Mouse (Mus musculus): Measurements from ENCODE around the gene Dpf1.

Gene Dpf1

DNA sequence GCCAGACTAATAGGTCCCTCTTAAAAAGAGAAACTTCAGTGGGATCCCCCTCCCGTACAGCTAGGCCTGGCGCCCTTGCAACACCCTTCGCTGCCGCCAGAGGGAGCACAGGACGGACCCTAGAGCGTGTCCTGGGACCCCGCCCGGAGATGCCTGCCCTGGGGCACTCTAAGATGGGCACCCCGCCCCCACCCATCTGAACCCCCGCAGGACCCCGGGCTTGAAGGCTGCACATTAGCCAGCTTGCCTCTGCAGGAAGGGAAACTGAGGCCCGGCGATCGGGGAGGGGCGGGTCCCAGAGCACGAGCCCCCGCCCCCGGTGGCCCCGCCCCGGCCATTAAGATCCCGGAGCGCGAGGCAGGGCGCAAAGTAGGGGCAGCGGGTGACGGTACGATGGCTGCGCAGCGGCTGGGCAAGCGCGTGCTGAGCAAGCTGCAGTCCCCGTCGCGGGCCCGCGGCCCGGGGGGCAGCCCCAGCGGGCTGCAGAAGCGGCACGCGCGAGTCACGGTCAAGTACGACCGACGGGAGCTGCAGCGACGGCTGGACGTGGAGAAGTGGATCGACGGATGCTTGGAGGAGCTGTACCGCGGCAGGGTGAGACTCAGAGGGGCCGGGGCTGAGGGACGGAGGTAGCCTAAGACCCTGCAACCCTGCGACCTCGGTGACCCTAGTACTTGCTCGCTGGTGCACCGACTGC lies 14.7 kb upstream of the Dpf1 start, which contains the start of gene Ppp1r14a:
Gene Ppp1r14a, plus strand, starts transcription at position 367 of the 697 bp plus-strand sequence.
- DNase-seq (ENCODE audit: low spot score in 2 of 2), result peak; percentile 29 to 60

DNA sequence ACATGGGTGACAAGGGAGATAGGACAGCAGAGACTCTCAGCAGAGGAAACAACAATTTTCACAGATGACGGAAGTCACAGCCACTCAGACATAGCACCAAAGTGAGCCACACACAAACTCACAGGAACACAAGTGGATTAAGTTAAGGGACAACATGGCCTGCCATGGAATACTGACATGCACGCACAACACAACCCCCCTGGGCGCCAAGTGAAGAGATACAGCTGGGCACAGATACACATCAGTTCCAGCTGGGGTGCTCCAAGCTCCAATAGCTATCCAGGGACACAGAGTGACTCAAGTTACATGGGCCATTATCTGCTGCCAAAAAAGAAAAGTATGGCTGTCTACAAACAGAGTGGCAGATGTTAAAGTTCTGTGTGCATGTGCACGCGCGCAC lies 13.9 kb upstream of the Dpf1 start:
- no peak for DNase-seq (ENCODE audit: low spot score in 2 of 2)

- no peak for DNase-seq (ENCODE audit: low spot score in 2 of 2)
Measured at GRCm38 (mm10) chr7:29290691-29291485, 12.9 kb upstream of the Dpf1 start.

DNA sequence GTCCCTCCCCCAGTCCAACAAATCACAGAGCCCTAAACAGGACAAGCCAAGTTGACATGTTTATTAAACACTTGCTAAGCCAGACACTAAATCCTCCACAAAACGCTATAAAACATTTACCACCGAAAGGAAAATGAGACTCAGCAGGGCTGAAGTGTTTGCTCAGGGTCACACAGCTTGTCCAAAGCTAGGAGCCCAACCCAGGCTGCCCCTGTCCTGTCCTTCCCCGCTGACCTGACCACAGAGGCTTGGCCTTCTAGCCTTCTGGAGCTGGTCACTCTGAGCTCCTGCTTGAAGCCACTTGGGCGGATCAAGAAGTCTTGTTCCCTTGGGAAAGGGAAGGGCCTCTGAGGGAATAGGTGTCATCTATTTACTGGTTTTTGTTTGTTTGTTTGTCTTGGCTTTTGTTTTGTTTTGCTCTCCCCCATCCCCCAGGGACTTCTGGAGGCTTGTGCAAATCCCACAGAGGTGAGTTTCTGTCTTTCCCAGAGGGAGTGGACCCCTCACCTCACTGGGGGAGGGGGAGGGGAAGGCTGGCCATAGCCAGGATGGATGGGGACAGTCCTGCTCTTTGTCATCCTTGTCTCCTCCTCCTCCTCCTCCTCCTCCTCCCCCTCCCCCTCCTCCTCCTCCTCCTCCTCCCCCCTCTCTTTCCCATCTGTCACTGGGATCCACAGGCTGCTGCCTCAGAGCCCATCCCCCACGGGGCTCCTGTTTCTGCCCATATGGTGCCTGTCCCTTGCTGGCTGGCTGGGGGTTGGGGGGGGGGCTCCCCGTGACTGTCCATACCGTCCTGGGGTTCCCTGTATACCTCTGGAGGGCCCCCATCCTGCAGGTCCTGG lies 11.9 kb upstream of the Dpf1 start:
- no peak for DNase-seq (ENCODE audit: low spot score in 2 of 2)

GRCm38 (mm10) chr7:29292458-29293098 lies 11.2 kb upstream of the Dpf1 start:
- DNase-seq (ENCODE audit: low spot score in 2 of 2), result no peak

- no peak for DNase-seq (ENCODE audit: low spot score in 2 of 2)
Measured at GRCm38 (mm10) chr7:29293131-29294065, 10.4 kb upstream of the Dpf1 start.

DNA sequence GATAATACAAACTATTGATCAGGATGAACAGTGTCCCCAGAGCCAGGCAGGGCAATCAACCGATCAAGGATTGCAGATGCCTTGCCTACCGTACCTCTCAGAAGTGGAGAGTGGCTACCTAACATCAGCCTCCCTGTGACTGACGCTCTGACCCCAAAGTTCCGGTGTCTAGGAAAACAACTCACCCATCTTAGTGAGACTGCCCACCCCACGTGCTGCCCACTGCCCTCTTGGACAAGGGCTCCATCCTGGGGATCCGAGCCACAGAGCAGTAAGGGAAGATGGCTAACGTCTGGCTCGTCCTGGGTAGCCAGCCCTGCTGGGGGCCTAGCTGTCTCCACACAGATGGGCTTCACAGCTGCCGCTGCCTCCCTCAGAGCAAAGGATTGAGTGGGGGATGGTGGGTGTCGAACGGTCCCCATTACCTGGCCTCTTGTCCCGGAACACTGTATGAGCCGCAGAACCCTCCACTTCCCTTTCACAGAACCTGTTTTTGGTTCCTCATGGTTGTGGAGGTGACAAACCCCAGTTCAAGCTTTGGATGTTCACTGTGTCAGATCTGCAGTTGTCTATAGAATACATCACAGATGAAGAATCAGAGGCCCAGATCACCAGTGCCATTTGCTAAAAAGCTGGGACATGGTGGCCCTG lies 9.5 kb upstream of the Dpf1 start:
- DNase-seq (ENCODE audit: low spot score in 2 of 2), result no peak

- DNase-seq (ENCODE audit: low spot score in 2 of 2), result no peak
Measured at GRCm38 (mm10) chr7:29295861-29296647, 7.7 kb upstream of the Dpf1 start.

DNA sequence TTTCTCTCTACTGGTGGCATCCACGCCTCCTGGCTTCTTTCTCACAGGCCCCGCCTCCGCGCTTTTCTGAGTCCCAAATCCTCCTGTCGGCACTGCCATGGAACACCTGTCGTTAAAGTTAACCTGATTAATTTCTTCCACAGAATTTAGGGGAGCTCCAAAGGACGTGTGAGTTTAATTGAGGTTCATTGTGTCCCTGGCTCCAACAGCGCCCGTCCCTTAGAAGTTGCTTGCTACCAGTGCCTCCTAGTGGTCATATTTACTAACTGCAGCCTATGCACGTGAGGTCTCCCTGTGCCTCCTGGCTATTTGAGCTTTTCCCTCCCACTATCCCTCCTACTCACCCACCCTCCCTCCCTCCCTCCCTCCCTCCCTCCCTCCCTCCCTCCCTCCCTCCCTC lies 6.8 kb upstream of the Dpf1 start:
- peak; percentile 45 to 58 for DNase-seq (ENCODE audit: low spot score in 2 of 2)

DNA sequence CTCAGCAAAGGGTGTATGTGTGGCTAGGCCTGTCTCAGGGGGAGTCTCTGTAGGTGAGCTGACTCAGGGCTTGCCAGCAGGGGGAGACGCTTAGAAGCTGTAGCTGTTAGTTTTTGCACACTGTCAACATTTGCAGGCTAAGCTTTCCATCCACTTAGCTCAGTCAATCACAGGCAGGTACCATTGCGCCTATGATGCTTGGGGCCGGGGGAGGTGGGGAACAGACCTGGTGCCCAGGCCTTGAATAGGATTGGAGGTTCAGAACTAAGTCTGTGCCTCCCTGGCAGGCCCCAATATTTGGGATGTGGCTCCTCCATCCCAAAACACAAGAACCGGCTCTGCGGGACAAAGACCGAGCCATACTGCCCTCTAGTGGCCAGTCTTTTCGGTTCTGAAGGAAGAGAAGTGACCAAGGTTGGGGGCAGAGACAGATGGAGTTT lies 2.6 kb upstream of the Dpf1 start:
- peak; percentile 24 to 56 for DNase-seq (ENCODE audit: low spot score in 2 of 2)

DNA sequence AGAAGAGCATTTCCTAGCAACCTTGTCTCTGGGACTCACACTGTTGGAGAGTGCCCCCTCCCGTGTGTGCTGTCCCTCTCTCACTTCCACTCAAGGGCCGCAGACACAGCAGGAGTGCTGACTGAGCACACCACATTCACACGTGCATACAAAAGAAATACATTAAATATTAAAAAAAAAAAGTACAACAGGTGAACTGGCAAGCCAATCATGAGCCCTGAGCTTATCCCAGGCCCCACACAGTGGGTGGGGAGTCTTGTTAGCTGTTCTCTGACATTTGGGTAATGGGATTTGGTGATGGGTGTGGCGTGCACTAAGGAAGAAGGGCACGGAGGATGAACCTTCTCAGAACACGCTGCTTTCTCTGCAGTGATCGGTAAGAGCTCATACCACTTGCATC lies 1.1 kb upstream of the Dpf1 start:
- DNase-seq (ENCODE audit: low spot score in 2 of 2), result no peak

DNA sequence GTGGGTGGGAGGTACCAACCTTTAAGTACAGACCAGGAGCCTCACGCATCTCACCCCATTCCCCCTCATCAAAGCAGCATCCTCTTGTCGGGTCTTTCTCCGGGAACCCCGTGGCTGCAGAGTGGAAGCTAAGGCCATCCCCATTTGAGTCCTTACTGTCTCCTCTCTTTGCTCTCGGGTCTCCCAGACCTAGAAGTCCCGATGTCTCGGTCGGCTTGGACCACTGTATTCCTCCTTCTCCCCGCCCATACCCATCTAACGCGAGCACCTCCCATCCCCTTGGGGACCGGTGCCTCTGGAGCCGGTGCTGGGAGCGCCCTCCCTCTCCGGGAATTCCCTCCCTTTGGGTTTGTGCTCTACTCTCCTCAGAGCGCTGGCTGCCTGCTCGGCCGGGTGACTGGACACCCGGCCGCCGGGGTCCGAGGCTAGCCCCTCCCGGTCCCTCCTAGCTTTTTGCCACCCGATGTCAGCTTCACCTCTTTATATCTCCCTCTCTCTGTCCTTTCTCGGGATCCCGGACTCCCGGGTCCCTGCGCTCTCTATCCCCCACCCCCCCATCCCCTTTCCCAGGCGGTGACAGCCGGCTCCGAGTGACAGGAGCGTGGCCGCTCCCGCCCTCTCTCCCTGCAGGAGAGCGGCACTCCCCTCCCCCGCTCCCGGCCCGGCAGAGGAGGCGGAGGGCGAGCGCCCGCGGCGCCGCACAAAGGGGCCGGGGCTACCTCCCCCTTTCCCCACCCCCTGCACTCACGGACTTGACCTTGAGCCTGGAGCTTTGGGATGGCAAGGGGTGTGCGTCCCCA lies 912 bp downstream of the Dpf1 start:
- no peak for DNase-seq (ENCODE audit: low spot score in 2 of 2)

DNA sequence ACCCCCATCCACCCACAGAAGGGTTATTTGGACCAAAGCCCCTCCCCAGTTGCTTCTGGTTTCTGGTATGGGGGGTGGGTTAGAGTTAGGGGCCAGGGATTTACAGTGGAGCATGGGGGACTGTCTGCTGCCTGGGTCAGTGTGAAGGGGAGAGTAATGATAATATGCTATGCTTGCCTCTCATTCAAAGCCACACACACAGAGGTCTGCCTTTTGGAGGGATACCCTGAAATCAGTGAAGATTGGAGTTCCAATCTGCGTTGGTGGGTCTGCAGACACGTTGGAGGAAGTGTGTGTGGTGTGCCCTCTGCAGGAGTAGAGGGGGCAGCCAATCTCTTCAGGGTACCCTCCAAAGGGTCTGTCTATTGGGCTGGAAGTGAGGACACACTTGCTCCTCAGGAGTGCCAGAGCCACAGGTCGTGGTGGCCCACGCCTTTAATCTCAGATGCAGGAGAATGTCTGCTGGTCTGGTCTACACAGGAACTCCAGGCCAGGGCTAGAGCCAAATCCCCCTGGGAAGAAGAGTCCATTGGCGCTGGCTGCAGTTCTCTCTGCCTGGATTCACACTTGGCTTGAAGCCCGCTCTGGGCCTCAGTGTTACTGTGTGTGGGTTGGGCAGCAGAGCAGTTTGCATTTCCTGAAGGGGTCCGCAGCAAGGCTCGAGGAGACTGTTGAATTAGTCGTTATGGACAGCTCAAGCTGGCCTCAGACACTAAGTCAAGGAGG lies 1.7 kb downstream of the Dpf1 start:
- DNase-seq (ENCODE audit: low spot score in 2 of 2), result no peak

GRCm38 (mm10) chr7:29306108-29306507 lies 2.4 kb downstream of the Dpf1 start:
- DNase-seq (ENCODE audit: low spot score in 2 of 2), result no peak

- DNase-seq (ENCODE audit: low spot score in 2 of 2), result peak in 1 of 2 experiments; percentile 36
Measured at GRCm38 (mm10) chr7:29306619-29307018, 2.9 kb downstream of the Dpf1 start.

- DNase-seq (ENCODE audit: low spot score in 2 of 2), result peak in 1 of 2 experiments; percentile 34
Measured at GRCm38 (mm10) chr7:29307350-29308104, 3.8 kb downstream of the Dpf1 start.

DNA sequence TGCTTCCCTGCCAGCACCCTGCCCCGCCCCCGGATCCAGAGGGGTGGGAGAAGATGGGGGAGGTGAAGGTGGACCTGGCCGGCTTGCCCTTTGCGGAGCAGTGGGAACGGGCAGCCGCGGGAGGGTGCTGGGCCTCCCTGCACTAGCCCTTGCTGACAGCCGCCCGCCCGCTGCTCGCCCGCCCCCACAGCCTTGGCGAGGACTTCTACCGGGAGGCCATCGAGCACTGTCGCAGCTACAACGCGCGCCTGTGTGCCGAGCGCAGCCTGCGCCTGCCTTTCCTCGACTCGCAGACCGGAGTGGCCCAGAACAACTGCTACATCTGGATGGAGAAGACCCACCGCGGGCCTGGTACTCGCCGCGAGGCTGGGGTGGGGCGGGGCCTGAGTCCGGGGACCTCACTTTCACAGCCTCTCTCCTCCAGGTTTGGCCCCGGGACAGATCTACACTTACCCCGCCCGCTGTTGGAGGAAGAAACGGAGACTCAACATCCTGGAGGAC lies 5.5 kb downstream of the Dpf1 start:
- no peak for DNase-seq (ENCODE audit: low spot score in 2 of 2)
